Mouse (Mus musculus) thymus, postnatal 4 days (tissue): ENCODE data around the gene Slc4a7.

ENCODE experiments used
- DNase-seq: peaks from one replicate; pipeline ENCODE4 v3.0.0; 2021

The Slc4a7 gene

DNA sequence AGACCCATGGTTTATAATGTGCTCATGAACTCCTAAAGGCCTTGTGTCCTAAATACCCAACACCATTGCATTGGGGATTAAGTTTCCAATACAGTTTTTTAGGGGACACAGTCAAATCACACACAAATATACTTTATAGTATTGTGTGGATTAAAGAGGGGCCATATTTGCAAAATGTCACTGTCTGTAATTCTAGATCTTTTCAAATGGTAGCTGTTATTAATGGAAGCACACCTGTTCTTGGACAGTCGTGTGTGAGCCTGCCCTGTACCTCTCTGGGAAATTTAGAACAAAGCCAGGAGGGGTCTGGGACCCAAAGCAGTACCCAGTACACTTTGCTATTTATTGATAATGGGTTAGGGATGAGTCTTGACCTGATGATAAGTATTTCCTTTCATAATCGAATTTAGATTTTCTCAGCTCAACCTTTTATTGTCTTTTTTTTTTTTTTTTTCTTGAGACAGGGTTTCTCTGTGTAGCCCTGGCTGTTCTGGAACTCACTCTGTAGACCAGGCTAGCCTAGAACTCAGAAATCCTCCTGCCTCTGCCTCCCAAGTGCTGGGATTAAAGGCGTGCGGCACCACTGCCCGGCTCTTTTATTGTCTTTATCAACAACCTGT is at the start of gene Slc4a7:
Slc4a7 (plus strand) TSS at position 570 of the 620 bp plus-strand sequence.
- no peak for DNase-seq

DNA sequence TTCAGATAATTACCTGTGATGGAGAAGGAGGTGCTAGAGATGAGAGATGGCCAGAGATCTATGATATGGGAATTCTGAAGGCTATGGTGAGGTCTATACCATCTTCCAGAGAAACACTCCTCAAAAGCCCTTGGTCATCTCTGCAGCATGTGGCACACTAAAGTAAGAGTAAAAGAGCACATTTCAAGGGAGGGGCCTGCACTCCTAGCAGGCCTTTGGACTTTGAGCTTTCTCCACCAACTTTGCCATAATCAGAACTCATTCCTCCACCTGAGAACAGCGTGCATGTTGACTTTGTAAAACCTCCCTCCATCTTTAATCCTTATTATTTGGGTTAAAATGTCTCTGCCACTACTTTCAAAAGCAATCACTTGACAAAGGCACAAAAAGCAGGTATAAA is 31.5 kb upstream of the Slc4a7 start:
- no peak for DNase-seq

DNA sequence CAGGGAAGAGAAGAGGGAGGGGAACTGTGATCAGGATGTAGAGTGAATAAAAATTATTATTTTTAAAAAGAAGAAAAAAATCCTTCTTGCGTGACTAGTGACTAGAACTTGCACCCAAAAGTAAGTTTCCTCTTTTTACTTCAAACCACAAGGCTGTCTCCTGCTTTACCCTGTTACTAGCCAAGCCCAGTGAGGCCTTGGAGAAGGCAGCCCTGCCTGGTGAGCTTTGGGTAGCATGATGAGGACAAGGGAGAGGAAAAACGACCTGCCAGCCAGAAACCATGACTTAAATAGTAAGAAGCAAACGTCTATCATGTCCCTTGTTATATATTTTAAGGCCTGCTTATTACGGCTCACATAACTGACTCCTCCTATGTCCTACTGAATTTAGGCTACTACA is 20.5 kb upstream of the Slc4a7 start:
- no peak for DNase-seq

DNA sequence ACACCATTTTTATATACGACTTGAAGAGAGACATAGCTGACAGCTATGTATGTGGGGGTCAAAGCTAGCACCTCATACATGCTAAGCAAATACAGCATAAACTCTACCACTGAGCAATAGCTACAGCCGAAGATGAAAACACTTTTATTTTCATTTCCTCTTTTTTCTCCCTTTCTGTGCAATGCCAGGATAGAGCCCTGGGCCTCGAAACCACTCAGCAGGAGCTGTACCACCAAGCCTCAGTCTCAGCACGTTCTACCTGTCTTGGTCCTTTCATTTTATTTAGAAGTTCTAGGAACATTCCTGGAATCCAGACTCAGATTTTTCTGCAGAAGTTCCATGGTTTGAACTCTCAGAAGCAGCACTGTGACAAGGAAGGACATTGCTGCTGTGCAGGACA is 17.3 kb upstream of the Slc4a7 start:
- DNase-seq: no peak

DNA sequence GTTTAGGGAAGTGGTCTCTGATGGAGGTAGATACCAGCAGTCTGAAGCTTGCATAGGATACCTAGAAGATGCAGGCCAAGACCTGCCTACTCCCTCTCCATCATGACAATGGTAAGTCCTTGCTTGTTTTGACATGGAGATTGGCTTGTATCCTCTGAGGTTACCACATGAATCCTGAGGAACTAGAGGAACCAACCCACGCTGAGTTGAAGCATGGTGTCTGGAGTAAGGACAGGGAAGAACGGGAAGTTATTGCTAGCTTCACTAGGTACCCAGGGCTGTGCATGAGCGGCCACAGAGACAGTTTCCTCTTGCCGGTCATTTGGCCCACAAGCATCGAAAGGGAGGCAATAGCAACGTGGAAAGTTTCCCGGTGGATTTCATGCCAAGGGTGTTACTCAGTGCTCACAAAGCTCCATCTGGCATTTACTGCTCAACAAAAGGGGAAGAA is 16.0 kb upstream of the Slc4a7 start:
- no peak for DNase-seq

DNA sequence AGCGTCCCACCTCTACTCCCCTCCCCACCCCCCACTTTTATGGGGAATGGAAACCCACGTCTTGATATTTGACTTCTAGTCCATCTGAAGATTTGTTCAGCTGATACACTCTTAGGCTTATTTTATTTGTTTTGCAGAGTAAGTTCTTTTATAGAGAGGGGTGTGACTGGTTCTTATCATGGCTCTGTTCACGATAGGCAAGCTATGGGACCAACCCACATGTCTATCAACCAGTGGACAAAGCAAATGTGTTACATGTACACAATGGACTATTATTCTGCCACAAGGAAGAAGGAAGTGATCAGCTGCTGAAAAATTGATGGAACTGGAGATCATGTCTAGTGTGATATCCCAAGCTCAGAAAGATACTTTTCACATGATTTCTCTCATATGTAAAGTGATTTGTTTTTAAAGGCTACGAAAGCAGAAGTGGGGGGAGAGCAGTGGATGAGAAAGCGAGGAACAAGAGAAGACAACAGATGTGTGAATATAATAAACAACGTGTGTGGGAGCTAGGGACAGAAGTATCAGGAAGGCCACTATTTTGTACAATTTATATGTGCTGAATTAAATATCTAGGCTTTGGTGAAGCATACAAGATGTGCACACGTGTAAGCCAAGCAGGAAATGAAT is 14.7 kb upstream of the Slc4a7 start:
- DNase-seq: no peak

DNA sequence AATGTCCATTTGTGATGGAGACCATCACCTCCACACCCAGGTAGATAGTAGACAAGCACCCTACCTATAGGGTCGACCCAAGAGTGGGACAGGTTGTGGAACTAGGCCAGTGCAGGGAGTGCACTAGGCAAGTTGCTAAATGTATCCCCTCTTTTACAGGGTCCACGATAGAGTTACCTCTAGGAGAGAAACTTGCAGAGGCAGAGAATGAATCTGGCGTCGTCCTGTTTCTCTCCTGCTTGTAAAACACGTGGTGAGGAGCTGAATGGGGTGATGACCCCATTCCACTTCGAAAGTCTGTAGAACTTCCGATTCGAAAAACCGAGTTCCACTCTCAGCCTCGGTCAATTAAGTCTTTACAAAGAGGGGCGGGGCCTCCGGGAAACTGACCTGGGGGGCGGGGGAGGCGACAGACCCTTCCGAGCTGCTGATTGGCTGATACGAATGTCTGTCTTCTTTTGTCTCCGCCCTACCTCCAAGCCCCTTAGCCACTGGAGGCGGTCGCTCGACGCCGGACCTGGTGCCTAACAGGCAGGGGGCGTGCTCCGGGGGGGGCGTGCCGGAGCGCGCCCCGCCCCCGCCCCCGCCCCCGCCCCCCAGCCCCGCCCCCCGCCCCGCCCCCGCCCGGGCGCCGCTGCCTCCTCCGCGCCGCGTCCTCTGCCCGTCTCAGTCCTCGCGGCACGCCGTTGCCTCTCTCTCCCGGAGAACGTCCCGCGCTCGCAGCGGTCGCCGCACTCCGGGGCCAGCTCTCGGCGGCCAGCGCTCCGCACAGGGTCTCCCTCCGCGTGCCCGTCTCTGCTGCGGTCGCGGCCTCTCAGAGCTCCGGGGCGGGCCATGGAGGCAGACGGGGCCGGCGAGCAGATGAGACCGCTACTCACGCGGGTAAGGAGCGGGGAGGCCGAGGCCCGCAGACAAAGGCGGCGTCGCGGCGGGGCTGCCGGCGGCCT is 593 bp downstream of the Slc4a7 start:
- DNase-seq: peak; percentile 91

DNA sequence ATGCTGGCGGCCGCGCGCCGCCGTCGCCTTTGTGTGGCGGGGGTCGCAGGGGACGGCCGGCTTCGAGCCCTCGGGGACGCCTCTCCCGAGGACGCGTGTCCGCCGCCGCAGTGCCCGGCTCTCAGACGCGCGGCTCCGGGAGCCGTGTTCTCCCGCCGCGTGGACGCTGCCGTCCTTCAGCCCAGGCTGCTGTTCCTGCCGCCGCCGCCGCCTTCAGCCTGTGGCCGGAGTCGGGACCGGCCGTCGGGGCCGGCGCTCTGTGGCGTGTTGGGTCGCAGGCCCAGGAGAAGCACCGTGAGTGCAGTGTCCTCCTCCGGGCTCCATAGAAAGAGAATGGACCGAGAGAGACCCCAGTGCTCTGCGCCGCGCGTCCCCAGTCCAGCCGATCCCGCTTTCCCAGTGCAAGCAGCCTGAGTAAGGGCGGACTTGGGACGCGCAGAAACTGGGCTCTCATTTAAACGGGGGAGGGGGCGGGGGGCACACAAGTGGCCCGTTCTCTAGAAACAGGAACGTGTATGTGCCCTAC is 1.3 kb downstream of the Slc4a7 start:
- no peak for DNase-seq

DNA sequence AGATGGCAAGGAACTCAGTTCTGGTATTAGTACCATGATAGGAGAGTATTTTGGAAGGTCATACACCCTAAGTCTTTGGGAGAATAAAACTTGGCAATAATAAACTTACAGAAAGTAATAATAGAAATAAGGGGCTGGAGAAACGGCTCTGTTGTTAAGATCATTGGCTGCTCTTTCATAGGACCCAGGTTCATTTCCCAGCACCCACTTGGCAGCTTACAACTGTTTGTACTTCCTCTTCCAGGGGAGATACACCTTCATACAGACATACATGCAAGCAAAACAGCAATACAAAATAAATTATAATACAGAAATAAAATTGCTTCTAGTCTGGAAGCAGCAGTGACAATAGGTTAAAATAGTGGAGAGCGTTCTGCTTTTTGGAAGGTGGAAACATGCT is 2.6 kb downstream of the Slc4a7 start:
- no peak for DNase-seq

DNA sequence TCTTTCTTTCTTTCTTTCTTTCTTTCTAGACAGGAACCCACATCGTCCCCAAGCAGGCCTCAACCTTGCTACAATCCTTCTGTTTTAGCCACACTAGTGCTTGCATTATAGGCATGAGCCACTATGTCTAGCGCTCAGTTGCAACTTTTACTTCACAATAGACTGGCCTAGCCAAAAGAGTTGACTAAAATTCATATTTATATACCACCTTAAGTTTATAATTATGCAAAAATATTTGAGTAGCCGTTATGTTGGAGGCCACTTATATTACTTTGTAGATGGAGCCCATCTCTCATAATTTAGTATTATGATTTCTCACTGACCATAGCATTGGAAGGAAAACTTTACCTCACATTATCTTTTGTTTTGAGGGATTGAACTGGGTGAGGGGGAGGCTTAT is 3.0 kb downstream of the Slc4a7 start:
- DNase-seq: no peak

DNA sequence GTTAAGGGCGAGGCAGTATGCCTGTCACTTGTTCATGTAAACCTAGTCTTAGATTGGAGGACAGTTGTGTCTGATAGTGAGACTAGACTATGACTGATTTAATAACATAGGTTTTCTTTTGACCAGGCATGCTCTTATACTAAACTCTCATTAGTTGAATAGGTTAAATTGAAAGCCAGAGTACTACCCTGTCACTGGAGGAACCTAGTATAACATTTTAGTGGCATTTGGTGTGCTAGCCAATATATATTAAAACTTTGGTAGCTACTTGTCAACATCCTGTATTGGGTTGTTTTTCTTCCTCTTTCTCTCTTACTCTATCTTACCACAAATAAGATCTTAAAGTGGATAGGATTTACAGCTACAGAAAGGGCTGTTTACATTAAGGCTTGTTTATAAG is 4.3 kb downstream of the Slc4a7 start:
- no peak for DNase-seq

DNA sequence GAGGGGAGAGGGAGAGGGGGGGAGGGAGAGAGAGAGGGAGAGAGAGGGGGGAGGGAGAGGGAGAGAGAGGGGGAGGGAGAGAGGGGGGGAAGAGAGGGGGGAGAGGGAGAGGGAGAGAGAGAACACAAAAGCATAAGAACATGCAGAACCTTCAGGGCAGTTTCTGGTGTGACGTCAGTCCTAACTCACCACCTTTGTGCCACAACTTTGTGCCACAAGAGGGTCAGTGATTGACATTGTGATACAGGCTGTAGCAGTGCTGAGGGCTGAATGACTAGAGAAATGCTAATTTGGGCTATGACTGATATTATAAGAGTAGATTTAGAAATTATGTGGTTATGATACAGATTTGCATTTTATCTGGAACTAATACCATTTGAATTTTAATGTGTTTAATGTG is 5.0 kb downstream of the Slc4a7 start:
- DNase-seq: no peak

DNA sequence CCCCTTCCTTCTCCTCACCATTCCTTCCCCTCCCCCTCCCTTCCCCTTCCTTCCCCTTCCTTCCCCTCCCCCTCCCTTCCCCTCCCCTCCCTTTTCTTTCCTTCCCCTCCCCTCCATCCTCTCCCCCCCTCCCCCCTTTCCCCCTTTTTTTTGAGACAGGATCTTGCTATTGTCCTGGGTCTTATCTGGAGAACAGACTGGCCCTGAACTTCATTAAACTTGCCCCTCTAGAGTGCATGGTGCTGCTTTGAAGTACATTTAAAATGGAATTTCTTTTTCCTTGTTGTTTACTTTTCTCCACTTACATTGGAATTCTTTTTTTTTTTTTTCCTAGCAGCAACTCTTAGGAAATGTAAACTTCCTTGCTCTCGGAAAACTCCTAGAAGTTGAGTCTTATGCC is 6.9 kb downstream of the Slc4a7 start:
- no peak for DNase-seq

DNA sequence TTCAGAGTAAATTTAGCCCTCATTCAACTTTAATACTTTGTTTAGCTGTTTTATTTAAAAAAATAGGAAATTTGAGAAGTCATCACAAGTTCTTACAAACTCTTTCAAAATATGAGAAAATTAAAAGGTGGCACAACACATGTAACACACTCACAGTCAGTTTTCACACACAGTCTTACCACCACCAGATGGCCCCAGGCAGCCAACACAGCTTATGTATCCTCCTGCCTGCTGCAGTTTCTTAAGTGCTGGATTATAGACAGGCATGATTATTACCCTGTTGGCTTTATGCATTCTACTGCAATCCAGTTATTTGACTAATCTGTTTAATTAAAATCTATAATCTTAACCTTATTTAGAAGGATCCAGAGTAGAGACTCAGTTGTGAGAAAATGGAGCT is 12.1 kb downstream of the Slc4a7 start:
- peak; percentile 58 for DNase-seq

DNA sequence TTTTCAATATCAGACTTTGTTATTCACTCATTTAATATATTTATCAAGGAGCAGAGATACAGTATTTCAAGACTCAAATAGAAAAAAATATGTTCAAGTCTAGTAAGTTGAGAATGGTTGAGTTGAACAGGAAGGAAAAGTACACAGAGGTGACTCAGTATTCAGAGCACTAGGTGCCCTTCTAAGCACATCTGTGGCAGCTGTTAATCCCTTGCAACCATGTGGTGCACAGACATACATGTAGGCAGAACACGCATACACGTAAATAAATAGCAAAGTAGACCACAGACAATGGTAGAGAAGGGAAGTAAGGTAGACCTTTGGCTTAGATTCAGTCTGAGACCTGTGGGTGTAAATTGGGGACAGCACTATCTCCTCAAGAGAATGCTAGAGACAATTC is 13.7 kb downstream of the Slc4a7 start:
- DNase-seq: no peak

DNA sequence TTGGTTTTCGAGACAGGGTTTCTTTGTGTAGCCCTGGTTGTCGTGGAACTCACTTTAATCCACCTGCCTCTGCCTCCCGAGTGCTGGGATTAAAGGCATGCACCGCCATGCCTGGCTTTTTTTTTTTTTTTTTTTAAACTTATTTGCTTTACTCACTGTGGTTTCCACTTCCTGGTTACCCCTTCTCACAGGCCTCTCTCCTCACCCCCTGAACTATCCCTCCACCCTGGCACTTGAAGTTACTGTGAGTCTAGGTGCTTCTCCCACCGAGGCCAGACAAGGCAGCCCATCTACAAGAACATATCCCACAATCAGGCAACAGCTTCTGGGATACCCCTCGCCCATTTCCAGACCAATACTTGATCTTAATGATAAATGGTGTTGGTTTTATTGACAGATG is 14.8 kb downstream of the Slc4a7 start:
- peak; percentile 36 for DNase-seq

DNA sequence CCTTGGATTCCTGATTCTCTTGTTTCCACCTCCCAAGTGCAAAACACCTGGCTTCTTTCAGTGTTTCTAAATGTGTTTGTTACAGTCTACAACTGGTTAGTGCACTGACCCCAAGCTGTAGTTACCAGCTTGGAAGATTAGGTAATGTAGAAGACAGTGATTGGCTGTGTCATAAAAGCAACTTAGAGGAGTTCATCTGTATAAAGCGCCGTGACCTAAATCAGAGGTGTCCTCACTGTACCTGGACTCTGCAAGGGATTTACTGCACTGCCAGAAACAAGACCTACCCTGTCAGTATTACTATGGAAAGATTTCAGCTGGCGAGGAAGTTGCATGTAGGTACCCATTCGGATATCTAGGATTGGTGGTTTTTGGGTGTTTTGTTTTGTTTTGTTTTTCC is 16.5 kb downstream of the Slc4a7 start:
- no peak for DNase-seq

DNA sequence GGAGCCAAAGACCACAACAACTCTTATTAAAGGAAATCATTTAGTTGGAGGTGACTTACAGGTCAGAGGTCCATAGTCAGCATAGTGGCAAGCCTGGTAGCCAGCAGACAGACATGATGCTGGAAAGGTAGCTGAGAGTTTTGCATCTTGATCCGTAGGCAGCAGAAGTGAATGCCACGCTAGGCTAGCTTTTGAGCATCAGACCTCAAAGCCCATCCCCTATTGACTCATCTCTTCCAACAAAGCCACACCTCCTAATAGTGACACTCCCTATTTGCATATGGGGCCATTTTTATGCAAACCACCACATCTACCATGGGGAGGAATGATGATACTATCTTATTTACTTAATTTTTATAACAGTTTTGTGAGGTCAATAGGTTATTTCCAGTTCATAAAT is 79.1 kb downstream of the Slc4a7 start:
- no peak for DNase-seq

DNA sequence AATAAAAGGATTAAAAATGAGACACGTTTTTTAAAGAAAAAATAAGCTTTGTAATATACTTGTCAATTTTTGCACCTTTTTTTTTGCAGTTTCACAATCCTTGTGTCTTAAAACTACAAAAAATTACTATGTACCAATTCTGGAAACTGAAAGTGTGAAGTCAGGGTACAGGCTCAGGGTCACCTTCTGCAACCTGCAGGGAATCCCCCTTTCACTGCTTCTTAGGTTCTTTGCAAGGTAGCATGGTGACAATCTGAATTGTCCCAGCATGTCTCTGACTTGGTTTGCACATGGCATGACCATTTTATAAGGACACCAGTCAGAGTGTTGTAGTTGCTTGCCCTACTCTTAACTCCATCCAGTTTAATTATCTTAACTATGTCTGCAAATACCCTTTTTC is 82.1 kb downstream of the Slc4a7 start:
- no peak for DNase-seq

DNA sequence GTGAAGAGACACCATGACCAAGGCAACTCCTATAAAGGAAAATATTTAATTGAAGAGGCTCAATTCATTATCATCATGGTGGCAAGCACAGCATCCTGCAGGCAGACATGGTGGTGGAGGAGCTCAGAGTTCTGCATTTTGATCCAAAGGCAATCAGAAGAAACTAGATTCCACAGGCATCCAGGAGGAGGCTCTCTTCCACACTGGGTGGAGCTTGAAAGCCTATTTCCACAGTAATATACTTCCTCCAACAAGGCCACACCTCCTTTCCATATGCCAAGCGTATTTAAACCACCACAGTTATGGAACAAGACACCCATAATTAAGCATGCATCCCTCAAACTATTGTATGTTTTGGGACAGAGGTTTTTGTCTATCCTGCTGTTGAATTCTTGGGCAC is 84.9 kb downstream of the Slc4a7 start:
- DNase-seq: no peak

DNA sequence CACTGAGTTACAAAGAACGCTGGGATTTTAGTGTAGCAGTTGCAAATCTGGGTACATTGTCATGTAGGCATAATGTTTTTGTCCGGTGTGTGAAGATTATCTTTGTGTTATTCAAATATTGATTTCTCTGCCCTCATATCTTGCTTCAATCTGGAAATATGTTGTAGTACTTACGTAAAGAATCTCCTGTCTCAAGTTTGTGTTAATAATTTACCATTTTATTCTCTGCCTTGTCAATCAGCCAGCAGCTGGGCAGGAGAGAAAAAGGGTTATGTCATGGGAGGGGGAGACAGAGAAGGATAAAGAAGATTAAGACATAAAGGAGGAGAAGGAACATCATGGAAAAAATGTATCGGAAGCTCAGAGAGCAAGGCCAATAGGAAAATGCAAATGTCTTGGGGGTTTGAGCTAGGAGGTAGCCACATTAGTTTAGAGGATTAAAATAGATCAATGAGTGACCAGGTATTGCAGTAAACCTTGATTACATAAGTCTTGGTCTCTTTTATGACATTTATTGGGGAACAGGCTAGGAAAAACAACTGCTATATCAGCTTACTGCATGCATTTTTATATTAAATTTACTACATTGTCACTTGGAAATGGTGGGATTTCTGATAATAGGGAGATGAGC is 87.9 kb downstream of the Slc4a7 start:
- DNase-seq: no peak

DNA sequence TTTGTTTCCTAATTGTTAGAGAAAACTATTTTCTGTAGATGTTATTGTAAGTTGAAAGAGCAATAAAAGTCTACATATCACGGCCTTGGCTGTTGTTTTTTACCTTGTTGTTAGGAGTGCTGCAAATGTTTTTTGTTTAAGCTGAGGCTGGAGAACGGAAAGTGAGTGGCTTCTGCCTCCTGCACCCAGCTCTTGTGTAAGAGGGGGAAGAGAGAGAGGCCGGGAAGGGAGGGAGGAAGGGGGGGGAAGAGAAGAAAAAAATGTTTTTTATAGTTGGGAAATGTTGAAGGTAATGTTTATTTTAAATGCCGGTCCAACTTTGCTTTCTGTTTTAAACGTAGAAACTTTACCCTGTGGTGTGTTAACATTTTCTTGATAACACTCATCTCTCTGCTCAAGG is 97.8 kb downstream of the Slc4a7 start:
- no peak for DNase-seq

DNA sequence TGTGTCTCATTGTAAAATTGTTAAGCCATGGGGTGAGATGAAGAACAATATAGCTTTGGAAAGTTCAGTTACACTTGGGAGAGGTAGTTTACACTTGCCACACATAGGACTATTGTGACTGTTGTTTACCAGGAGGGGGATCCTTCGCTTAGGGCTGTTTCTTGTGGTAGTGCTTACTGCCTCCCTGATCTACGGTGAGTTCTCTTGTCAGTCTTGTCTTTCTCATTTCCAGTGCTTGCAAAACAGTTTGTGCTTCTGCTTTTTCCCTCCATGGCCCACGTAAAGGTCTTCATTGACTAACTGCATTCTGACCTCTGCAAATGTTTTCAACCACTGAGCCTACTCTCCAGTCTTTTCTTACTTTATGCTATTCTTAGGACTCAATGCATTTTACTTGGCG is 98.3 kb downstream of the Slc4a7 start:
- no peak for DNase-seq
